Mouse (Mus musculus) liver (tissue): Measurements from ENCODE around the gene Sbno1.

Experiments used
- DNase-seq: peaks from one replicate; pipeline ENCODE4 v3.0.0-alpha.2; 2020; ENCODE audit warnings: mixed read lengths

Sbno1 gene

GRCm38 (mm10) chr5:124442628-124443027 is 16.8 kb upstream of the Sbno1 start:
- DNase-seq: no peak

GRCm38 (mm10) chr5:124440094-124440701 is 14.4 kb upstream of the Sbno1 start:
- peak; percentile 71 for DNase-seq

- DNase-seq: peak; percentile 97
Observed at GRCm38 (mm10) chr5:124439447-124440093, 13.8 kb upstream of the Sbno1 start, which contains the start of gene Kmt5a. Gene Kmt5a, plus strand, starts transcription at chr5:124439930.

DNA sequence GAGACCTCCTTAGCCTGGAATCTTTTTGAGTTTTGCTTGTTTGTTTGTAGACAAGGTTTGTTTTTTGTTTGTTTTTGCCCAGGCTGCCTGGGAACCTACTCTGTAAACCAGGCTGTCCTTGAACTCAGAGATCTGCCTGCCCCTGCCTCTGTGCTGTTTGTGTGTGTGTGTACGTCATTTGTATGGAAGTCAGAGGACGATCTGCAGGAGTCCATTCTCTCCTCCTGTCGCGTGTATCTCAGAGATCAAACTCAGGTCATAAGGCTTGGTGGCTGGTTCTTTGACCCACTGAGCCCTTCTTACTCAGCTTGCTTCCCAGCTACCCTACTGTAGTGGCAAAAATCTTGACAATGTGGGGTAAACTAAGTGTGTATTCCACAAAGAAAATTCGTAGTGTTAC is 12.9 kb upstream of the Sbno1 start:
- DNase-seq: no peak

- peak; percentile 37 for DNase-seq
Observed at GRCm38 (mm10) chr5:124438229-124438628, 12.4 kb upstream of the Sbno1 start.

DNA sequence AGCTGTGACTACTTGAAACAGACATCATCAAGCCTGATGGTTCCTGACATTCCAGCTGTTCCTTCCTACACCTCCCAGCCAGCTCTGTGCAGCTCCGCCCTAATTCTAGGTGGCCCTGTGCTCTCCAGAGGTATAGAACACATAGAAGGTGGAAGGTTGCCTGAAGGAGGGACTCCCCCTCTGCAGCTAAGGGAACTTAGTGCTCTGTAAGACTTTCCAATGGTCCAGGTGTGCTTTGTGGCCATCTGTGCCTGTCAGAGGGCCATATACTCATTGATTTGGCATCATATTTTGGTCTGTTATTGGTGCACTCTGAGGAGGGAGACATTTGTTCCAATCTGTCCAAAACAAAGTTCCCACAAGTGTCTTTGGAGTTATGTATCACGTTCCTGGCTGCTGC is 7.2 kb upstream of the Sbno1 start:
- no peak for DNase-seq

GRCm38 (mm10) chr5:124432398-124433012 is 6.7 kb upstream of the Sbno1 start:
- peak; percentile 67 for DNase-seq

DNA sequence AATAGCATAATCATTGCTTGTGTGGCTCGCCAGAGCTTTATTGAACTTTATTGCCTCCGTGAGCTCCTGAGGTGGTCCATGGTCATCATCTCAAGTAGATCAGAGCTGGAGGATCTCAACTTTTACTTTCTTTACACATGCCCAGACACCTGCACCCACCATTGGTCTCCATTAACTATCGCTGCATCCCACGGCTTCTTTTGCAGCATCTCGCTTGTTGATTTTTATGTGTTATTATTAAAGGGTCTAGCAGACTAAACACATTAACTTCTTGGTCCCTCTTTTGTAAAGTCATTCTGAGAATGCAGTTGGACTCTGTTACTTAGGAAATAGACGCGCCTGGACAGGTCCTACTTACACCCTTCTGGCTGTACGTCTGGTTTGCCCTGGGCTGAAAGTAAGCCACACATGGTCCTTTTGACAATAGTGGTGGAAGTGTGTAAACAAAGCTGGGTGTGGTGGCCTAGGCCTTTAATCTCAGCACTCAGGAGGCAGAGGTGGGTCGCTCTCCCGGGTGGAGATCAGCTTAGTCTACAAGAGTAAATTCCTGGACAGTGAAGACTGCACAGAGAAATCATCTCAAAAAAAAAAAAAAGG is 772 bp upstream of the Sbno1 start:
- no peak for DNase-seq

DNA sequence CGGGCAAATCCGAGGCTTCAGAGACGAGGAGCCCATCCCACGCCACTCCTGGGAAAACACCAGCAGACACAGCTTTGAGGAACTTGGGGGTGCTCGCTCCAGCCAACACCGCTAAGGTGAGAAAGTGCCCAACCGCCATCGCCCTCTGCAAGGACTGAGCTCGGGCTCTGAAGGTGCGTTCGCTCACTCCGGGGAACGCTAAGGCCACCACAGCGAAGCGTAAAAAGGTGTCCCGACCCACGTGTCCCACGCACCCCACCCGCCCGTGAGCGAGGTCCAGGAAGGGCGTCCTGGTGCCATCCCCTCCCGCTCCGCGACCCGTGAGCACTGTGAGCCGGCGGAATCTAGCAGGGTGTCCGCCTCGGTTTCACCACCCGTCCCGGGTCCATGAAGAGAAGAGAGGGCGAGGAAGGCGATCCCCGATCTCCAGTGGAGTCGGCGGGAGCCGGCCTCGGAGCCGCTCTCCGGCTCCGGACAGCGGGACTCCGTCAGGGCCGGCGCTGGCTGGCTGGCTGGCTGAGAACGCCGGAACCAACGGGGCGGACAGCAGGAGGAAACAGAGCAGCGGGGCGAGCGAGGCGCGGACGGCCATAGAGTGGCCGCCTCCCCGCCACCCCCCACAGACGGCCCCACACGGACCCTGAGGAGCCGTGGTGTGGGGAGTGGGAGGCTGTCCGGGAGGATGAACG is 934 bp downstream of the Sbno1 start:
- DNase-seq: peak; percentile 52

DNA sequence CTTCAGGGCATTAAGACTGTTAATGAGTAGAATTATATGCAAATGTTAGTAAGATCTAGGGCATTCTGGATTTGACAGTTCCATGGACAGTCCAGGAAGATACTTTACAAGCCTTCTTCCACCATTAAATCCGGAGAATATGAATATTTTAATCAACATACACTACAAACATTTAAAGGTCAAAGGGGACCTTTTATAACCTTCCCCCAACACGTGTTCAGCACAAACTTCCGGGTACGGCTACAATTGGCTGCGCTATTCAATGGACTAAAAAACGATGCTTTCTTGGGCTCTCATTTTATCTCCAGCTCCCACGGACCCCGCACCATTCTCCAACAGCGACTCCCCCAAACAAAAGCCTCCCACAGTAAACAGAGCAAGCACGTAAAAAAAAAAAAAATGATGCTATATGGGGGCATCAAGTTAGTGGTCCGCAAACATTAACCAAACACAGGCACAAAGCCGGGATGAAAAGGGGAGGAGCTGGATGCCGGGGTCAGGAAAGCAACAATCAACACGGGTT is 1.5 kb downstream of the Sbno1 start:
- DNase-seq: no peak

GRCm38 (mm10) chr5:124421786-124422185 is 4.0 kb downstream of the Sbno1 start:
- DNase-seq: no peak

DNA sequence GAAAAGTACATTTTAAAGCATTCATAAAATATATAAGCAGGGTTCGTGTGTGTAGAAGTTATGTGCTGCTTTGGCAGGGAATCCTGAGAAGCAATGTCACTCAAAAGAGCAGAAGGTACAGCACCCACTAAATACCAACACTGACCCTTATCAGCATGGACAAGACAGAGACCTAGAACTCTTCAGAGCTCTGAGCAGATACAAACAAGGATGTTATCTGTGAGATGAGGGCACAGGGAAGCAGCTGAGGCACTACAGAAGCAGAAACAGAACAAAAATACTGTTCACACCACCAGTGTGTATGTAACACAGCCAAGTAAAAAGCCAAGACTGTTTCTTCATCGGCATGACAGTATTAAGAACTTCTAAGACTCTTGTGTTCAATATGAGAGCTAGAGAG is 6.9 kb downstream of the Sbno1 start:
- DNase-seq: no peak

- DNase-seq: no peak
Observed at GRCm38 (mm10) chr5:124412163-124412562, 13.6 kb downstream of the Sbno1 start.

DNA sequence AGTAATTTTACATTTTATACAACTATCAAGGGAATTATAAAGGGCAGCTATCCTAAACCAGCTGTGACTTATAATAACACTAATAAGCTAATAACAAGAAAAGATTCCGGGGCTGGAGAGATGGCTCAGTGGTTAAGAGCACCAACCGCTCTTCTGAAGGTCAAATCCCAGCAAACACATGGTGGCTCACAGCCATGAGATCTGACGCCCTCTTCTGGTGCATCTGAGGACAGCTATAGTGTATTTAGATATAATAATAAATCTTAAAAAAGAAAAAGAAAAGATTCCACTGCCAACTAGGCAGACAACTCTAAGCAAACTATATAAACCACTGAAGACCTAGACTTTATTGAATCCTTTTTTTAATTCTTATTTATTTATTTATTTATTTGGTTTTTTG is 15.0 kb downstream of the Sbno1 start:
- DNase-seq: no peak

DNA sequence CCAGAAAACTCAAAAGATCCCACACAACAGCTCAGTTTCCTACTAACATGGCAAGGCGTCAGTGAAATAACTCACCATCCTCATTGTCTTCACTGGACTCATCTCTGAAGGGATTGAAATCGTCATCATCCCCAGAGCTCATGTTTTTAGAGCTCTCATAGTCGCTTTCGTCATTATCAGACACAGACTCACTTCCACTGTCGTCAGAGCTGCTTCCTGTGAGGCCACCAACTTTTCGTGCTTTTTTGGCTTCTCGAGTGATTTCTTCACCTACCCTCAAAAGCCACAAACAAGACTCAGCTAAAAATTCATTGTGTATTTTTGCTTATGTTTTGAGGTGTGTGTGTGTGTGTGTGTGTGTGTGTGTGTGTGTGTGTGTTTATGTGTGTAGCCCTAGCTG is 32.1 kb downstream of the Sbno1 start:
- no peak for DNase-seq

DNA sequence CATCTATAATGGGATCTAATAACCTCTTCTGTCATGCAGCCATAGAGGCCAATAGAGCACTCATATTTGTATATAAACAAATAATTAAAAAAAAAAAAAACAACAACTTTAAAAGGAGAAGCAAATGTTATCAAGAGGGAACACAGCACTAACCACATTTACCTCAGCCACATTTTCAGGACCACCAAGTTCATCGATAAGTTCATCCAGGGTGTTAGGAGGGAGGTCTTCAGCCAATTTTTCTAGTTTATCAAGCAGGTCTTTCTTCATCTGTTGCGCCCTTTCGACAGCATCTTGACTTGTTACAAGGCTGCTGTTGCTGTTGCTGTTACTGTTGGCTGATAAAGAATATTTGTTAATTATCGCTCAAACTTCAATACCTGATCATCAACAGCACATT is 33.4 kb downstream of the Sbno1 start:
- DNase-seq: no peak

GRCm38 (mm10) chr5:124387932-124388331 is 37.9 kb downstream of the Sbno1 start:
- DNase-seq: no peak

GRCm38 (mm10) chr5:124380121-124380520 is 45.7 kb downstream of the Sbno1 start:
- no peak for DNase-seq

DNA sequence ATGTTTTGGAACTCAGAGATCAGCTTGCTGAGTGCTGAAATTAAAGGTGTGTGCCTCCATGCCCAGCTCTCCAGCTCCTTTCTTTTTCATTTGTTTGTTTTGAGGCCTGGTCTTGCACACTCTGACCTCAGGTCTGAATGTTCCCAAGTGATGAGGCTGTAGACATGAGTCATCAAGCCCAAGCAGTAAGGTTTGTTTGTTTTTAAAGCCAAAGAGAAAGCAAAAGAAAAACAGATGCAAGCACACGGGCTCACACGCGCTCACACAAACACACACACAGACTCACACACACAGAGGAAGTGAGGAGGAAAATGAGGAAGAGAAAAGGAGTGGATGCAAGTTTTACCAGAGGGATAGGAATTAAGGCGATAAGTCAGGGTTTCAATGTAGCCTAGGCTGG is 48.7 kb downstream of the Sbno1 start:
- DNase-seq: no peak

- no peak for DNase-seq
Observed at GRCm38 (mm10) chr5:124376401-124376800, 49.4 kb downstream of the Sbno1 start.

GRCm38 (mm10) chr5:124374298-124374697 is 51.5 kb downstream of the Sbno1 start:
- DNase-seq: no peak

DNA sequence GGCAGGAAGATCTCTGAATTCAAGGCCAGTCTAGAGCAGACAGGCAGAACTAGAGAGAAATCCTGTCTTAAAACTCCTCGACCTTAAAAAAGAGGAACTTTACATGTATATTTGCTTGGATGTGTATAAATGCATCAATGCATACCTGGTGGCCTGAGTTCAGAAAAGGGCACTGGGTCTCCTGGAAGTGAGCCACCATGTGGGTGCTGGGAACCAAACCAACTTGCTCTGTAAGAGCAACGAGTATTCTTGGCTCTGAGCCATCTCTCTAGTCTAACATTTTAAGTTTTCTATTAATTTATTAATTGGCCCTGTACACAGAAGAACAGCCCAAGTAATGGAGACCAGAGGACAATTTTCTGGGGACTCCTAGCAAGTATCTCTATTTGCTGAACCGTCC is 59.1 kb downstream of the Sbno1 start:
- no peak for DNase-seq

DNA sequence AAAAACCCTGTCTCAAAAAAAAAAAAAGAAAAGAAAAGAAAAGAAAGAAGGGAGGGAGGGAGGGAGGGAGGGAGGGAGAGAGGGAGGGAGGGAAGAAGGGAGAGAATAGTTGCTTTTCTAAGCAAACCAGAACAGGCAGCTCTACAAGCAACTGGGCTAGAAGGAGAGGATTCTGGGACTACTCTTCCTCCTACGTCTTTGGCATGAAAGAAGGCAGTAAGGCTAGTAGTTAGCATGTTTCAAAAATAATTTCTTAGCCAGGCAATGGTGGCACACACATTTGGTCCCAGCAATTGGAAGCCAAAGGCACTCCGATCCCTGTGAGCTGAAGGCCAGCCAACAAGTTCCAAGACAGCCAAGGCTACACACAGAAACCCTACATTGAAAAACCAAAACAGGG is 60.0 kb downstream of the Sbno1 start:
- no peak for DNase-seq
